Mouse (Mus musculus) heart, postnatal 0 days (tissue): ENCODE data around the gene Foxp1. TPM values are rescaled to one million over a fixed set of nuclear protein-coding genes. Genes with fewer than 3 reads are reported as not detected.

Source experiments
- ATAC-seq: fragments of 200-750 bp; cut with Nextera tagmentation; 2 replicates; pipeline ENCODE4 v1.8.0; 2017; ENCODE audit warnings: low read depth, moderate number of reproducible peaks, moderate library complexity; ENCODE audit not compliant: insufficient read depth
- DNase-seq: peaks from one replicate; pipeline ENCODE4 v3.0.0-alpha.2; 2016; ENCODE audit warnings: low spot score
- H3K27ac ChIP-seq: fragments of 300-500 bp; sonication (generic); 2 replicates; pipeline ENCODE4 v1.5.1; 2014; ENCODE audit warnings: low read depth, mild to moderate bottlenecking
- H3K27me3 ChIP-seq: fragments of 300-500 bp; sonication (generic); 2 replicates; pipeline ENCODE4 v1.6.1; 2014; ENCODE audit warnings: low read length, mixed read lengths; ENCODE audit not compliant: control insufficient read depth, insufficient read depth
- H3K36me3 ChIP-seq: fragments of 300-500 bp; sonication (generic); replicated peaks from 2 replicates; pipeline ENCODE4 v1.6.1; 2014; ENCODE audit warnings: low read length, mixed read lengths; ENCODE audit not compliant: control insufficient read depth, insufficient read depth
- H3K4me1 ChIP-seq: fragments of 300-500 bp; sonication (generic); 2 replicates; pipeline ENCODE4 v1.6.1; 2014; ENCODE audit warnings: antibody characterized with exemption; ENCODE audit not compliant: control insufficient read depth, insufficient read depth
- H3K4me2 ChIP-seq: fragments of 300-500 bp; sonication (generic); 2 replicates; pipeline ENCODE4 v1.6.1; 2014; ENCODE audit warnings: low read depth, mild to moderate bottlenecking, low read length, moderate library complexity
- H3K4me3 ChIP-seq: fragments of 300-500 bp; sonication (generic); 2 replicates; pipeline ENCODE4 v1.5.1; 2014; ENCODE audit warnings: low read depth, low read length
- H3K9ac ChIP-seq: fragments of 300-500 bp; sonication (generic); replicated peaks from 2 replicates; pipeline ENCODE4 v1.6.1; 2014; ENCODE audit warnings: low read depth, low read length, mixed read lengths
- H3K9me3 ChIP-seq: fragments of 300-500 bp; sonication (generic); replicated peaks from 2 replicates; pipeline ENCODE4 v1.6.1; 2016; ENCODE audit warnings: low read length; ENCODE audit not compliant: control insufficient read depth
- CTCF ChIP-seq: IDR thresholded peaks from 2 replicates; pipeline ENCODE4 v1.5.1; 2016; ENCODE audit warnings: antibody characterized with exemption, control low read depth, low read depth
- EP300 ChIP-seq: IDR thresholded peaks from 2 replicates; pipeline ENCODE4 v1.6.1; 2016; ENCODE audit warnings: antibody characterized with exemption, low read depth
- WGBS: fragments of 180-500 bp; shearing (Covaris S2); extraction: QIAGEN DNeasy Blood & Tissue Kit; methylation state at CpG from one replicate; pipeline ENCODE4 v1.1.7; 2014; 5-methylcytosine and 5-hydroxymethylcytosine counted together
- polyA plus RNA-seq: library from polyadenylated mRNA; unstranded; fragments of >200 nt; fragmentation: Nextera tagmentation; extraction: Ambion mirVana; gene quantifications from 2 replicates; pipeline ENCODE4 v1.2.1, GENCODE M21; 2015
- total RNA-seq: library from RNA; depleted of rRNA; stranded (reverse); fragments of >200 nt; gene quantifications from 2 replicates; pipeline ENCODE4 v1.2.3, GENCODE M21; 2014; ENCODE audit warnings: low replicate concordance

The Foxp1 gene
- total and polyA plus RNA-seq, 2 experiments from 2014 or later, result 40.7 to 88.1 TPM

GRCm38 (mm10) chr6:98984626-98985025 is 537.9 kb downstream of the Foxp1 start:
- no peaks in the 10 kb centered on the region for H3K9me3 ChIP-seq
- H3K27me3 ChIP-seq, result no peaks in the 10 kb centered on the region
- peaks cover 11% of the 10 kb centered on the region for H3K4me1 ChIP-seq
- ATAC-seq (no peak), DNase-seq (no peak)
- H3K27ac ChIP-seq, result no peak overlapping the region
- no peak overlapping the region for H3K4me2 ChIP-seq
- TF ChIP-seq EP300 (no peak), CTCF (no peak)
- H3K36me3 ChIP-seq, result no peaks in the 10 kb centered on the region
- no peak overlapping the region for H3K9ac ChIP-seq
- WGBS, result 85% methylated on average over 6 of the region's 6 CpGs
- H3K4me3 ChIP-seq, result no peak overlapping the region

GRCm38 (mm10) chr6:98984026-98984425 is 538.5 kb downstream of the Foxp1 start:
- no peak for TF ChIP-seq EP300
- TF ChIP-seq CTCF, result no peak
- no peaks in the 10 kb centered on the region for H3K9me3 ChIP-seq
- no peak for DNase-seq
- ATAC-seq, result no peak
- no peaks in the 10 kb centered on the region for H3K27me3 ChIP-seq
- peaks cover 11% of the 10 kb centered on the region for H3K4me1 ChIP-seq
- no peak overlapping the region for H3K4me3 ChIP-seq
- no peak overlapping the region for H3K4me2 ChIP-seq
- H3K36me3 ChIP-seq, result no peaks in the 10 kb centered on the region
- H3K27ac ChIP-seq, result no peak overlapping the region
- no peak overlapping the region for H3K9ac ChIP-seq
- WGBS, result 69% methylated on average over 2 of the region's 2 CpGs

GRCm38 (mm10) chr6:98983311-98983838 is 539.1 kb downstream of the Foxp1 start:
- H3K4me3 ChIP-seq, result no peak overlapping the region
- peaks cover 9% of the 10 kb centered on the region for H3K4me1 ChIP-seq
- DNase-seq (no peak), ATAC-seq (no peak)
- no peak overlapping the region for H3K9ac ChIP-seq
- TF ChIP-seq EP300 (no peak), CTCF (no peak)
- H3K4me2 ChIP-seq, result no peak overlapping the region
- H3K36me3 ChIP-seq, result no peaks in the 10 kb centered on the region
- WGBS, result 87% methylated on average over 3 of the region's 3 CpGs
- H3K27me3 ChIP-seq, result no peaks in the 10 kb centered on the region
- no peaks in the 10 kb centered on the region for H3K9me3 ChIP-seq
- H3K27ac ChIP-seq, result no peak overlapping the region

- Histone ChIP-seq H3K9me3 (no peaks in the 10 kb centered on the region), H3K4me1 (peaks cover 9% of the 10 kb centered on the region), H3K27ac (no peak overlapping the region), H3K36me3 (peaks cover 19% of the 10 kb centered on the region), H3K4me2 (no peak overlapping the region), H3K27me3 (no peaks in the 10 kb centered on the region), H3K4me3 (no peak overlapping the region), H3K9ac (no peak overlapping the region)
- DNase-seq, result no peak
- ATAC-seq, result no peak
- TF ChIP-seq EP300 (no peak), CTCF (no peak)
- WGBS, result 80% methylated on average over 6 of the region's 6 CpGs
Measured at GRCm38 (mm10) chr6:98981265-98981664, 541.3 kb downstream of the Foxp1 start.

- Histone ChIP-seq H3K9me3 (no peaks in the 10 kb centered on the region), H3K4me2 (no peak overlapping the region), H3K9ac (no peak overlapping the region), H3K27me3 (no peaks in the 10 kb centered on the region), H3K36me3 (peaks cover 19% of the 10 kb centered on the region), H3K4me1 (peaks cover 9% of the 10 kb centered on the region), H3K27ac (no peak overlapping the region), H3K4me3 (no peak overlapping the region)
- 52% methylated on average over 7 of the region's 7 CpGs for WGBS
- DNase-seq, result no peak
- no peak for ATAC-seq
- TF ChIP-seq CTCF, result no peak
- no peak for TF ChIP-seq EP300
Measured at GRCm38 (mm10) chr6:98980432-98980831, 542.1 kb downstream of the Foxp1 start.

- H3K27me3 ChIP-seq, result no peaks in the 10 kb centered on the region
- ATAC-seq (no peak), DNase-seq (no peak)
- H3K4me3 ChIP-seq, result no peak overlapping the region
- 83% methylated on average over 7 of the region's 7 CpGs for WGBS
- TF ChIP-seq EP300 (no peak), CTCF (no peak)
- no peak overlapping the region for H3K27ac ChIP-seq
- H3K9me3 ChIP-seq, result no peaks in the 10 kb centered on the region
- H3K4me1 ChIP-seq, result peaks cover 9% of the 10 kb centered on the region
- H3K36me3 ChIP-seq, result peaks cover 19% of the 10 kb centered on the region
- H3K4me2 ChIP-seq, result no peak overlapping the region
- no peak overlapping the region for H3K9ac ChIP-seq
Measured at GRCm38 (mm10) chr6:98980001-98980400, 542.5 kb downstream of the Foxp1 start.
